Mouse (Mus musculus) stomach, postnatal 0 days (tissue): Measurements from ENCODE around the gene Bex1.

Experiments used
- CTCF ChIP-seq: IDR thresholded peaks from 2 replicates; pipeline ENCODE4 v1.5.1; 2016; ENCODE audit warnings: antibody characterized with exemption, low read depth, mild to moderate bottlenecking, moderate library complexity
- EP300 ChIP-seq: optimal IDR thresholded peaks from 2 replicates; pipeline ENCODE3; 2016; ENCODE audit warnings: antibody characterized with exemption

DNA sequence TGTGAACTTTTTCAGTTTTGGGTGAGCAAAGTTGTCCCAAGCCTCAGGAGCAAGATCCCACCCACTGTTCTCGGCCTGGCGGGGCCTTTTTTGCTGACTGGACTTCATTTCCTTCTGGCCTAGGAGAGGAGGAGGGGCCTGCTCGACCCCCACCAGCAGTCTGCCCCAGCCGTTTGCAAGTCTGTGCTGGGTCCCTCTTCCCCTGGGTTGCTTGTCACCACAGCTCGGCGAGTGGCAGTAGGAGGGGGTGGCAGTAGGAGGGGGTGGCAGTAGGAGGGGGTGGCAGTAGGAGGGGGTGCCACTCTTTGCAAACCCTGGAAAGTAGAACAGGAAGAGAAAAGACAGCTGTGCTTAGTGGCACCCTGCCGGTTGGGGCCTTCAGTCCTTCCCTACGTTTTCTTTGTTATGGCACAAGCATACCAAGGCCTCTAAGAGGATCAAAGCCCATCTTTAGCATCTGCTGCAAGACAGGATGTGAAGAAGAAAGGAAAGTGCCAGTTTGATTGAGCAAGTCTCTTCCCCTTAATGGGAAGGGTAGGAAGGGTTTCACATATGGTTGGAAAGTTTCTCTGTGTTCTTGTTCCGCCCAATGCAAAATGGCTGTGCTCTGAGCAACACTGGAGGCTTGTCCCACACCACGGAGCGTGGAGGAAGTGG, 34.3 kb downstream of the Bex1 start:
- no peak for TF ChIP-seq CTCF
- TF ChIP-seq EP300: no peak
